Mouse (Mus musculus) MEL (cell line): ENCODE results near the gene Zc3h13. TPM values are rescaled to one million over a fixed set of nuclear protein-coding genes. Genes with fewer than 3 reads are reported as not detected.
A peak's percentile ranks its signal among the peaks of the same experiment; 100 is the strongest.

Experiments used
- DNase-seq: peaks from one replicate; pipeline ENCODE4 v3.0.0; 2011; ENCODE audit warnings: low read depth, low spot score
- H3K27ac ChIP-seq: 2 replicates; pipeline ENCODE4 v1.5.1; 2012; ENCODE audit warnings: low read depth, mild to moderate bottlenecking, control low read depth, low read length, moderate library complexity; ENCODE audit not compliant: control insufficient read depth
- H3K27me3 ChIP-seq, 2 experiments: fragments of 150-350 bp in 1 of 2; sonication (generic) in 1 of 2; 2 replicates each; pipeline ENCODE4 v1.6.1; 2012; ENCODE audit warnings: low read length in 2 of 2, mild to moderate bottlenecking in 2 of 2, improper control_type of control experiment in 1 of 2, moderate library complexity in 1 of 2; ENCODE audit not compliant: insufficient read depth in 2 of 2, control insufficient read depth in 1 of 2
- H3K36me3 ChIP-seq, 2 experiments: 2 replicates each; pipeline ENCODE4 v1.6.1; 2012 to 2014; ENCODE audit warnings: low read length in 2 of 2, improper control_type of control experiment in 1 of 2, inconsistent platforms in 1 of 2, mild to moderate bottlenecking in 1 of 2; ENCODE audit not compliant: insufficient read depth in 2 of 2, control insufficient read depth in 1 of 2
- H3K4me1 ChIP-seq, 2 experiments: fragments of 150-350 bp in 1 of 2; sonication (generic) in 1 of 2; 2 replicates each; pipeline ENCODE4 v1.6.1; 2012; ENCODE audit warnings: low read length in 2 of 2, improper control_type of control experiment in 1 of 2, mild to moderate bottlenecking in 1 of 2; ENCODE audit not compliant: insufficient read depth in 2 of 2, control insufficient read depth in 1 of 2
- H3K4me3 ChIP-seq, 2 experiments: fragments of 150-350 bp in 1 of 2; sonication (generic) in 1 of 2; 2 replicates each; pipeline ENCODE4 v1.5.1; 2012; ENCODE audit warnings: low read depth in 2 of 2, low read length in 2 of 2, mild to moderate bottlenecking in 2 of 2, moderate library complexity in 2 of 2, control low read depth in 1 of 2, improper control_type of control experiment in 1 of 2; ENCODE audit not compliant: control insufficient read depth in 1 of 2, insufficient read depth in 1 of 2
- H3K79me2 ChIP-seq: 2 replicates; pipeline ENCODE4 v1.6.1; 2012; ENCODE audit warnings: mild to moderate bottlenecking, low read length, moderate library complexity; ENCODE audit not compliant: control insufficient read depth, poor library complexity, insufficient read depth
- H3K9ac ChIP-seq: 2 replicates; pipeline ENCODE4 v1.6.1; 2012; ENCODE audit warnings: low read depth, mild to moderate bottlenecking, control low read depth, low read length, moderate library complexity; ENCODE audit not compliant: control insufficient read depth, poor library complexity, severe bottlenecking
- H3K9me3 ChIP-seq: fragments of 150-350 bp; sonication (generic); replicated peaks from 2 replicates; pipeline ENCODE4 v1.6.1; 2012; ENCODE audit warnings: mild to moderate bottlenecking, low read length, improper control_type of control experiment, moderate library complexity; ENCODE audit not compliant: insufficient read depth
- CHD1 ChIP-seq: IDR thresholded peaks from 2 replicates; pipeline ENCODE4 v1.6.1; 2012; ENCODE audit warnings: low read depth, mild to moderate bottlenecking, inconsistent platforms, low read length, improper control_type of control experiment
- CHD2 ChIP-seq: IDR thresholded peaks from 2 replicates; pipeline ENCODE4 v1.6.1; 2011; ENCODE audit warnings: low read length, improper control_type of control experiment
- CTCF ChIP-seq, 3 experiments: IDR thresholded peaks in 2 of 3; conservative IDR thresholded peaks in 1 of 3; 2 replicates each; pipeline ENCODE4 v1.5.1; 2011 to 2012; ENCODE audit warnings: low read length in 3 of 3, low read depth in 2 of 3, mild to moderate bottlenecking in 2 of 3, improper control_type of control experiment in 1 of 3, inconsistent platforms in 1 of 3, mixed read lengths in 1 of 3, moderate library complexity in 1 of 3; ENCODE audit not compliant: control insufficient read depth in 1 of 3, insufficient read depth in 1 of 3, poor library complexity in 1 of 3, severe bottlenecking in 1 of 3
- ELF1 ChIP-seq: IDR thresholded peaks from 2 replicates; pipeline ENCODE4 v1.6.1; 2014; ENCODE audit warnings: low read depth, mild to moderate bottlenecking, inconsistent platforms, low read length, improper control_type of control experiment, moderate library complexity
- EP300 ChIP-seq, 2 experiments: IDR thresholded peaks; 2 replicates each; pipeline ENCODE4 v1.6.1; 2011; ENCODE audit warnings: improper control_type of control experiment in 2 of 2, low read length in 2 of 2, low read depth in 1 of 2, mild to moderate bottlenecking in 1 of 2
- ETS1 ChIP-seq: IDR thresholded peaks from 2 replicates; pipeline ENCODE4 v1.6.1; 2012; ENCODE audit warnings: low read depth, mild to moderate bottlenecking, inconsistent platforms, low read length, improper control_type of control experiment, moderate library complexity
- HCFC1 ChIP-seq: IDR thresholded peaks from 2 replicates; pipeline ENCODE4 v1.6.1; 2012; ENCODE audit warnings: low read depth, mild to moderate bottlenecking, inconsistent platforms, low read length, improper control_type of control experiment, moderate library complexity
- JUND ChIP-seq: IDR thresholded peaks from 2 replicates; pipeline ENCODE4 v1.6.1; 2011; ENCODE audit warnings: low read depth, mild to moderate bottlenecking, improper control_type of control experiment, low read length
- MAX ChIP-seq: IDR thresholded peaks from 2 replicates; pipeline ENCODE4 v1.6.1; 2011; ENCODE audit warnings: low read length, improper control_type of control experiment
- MEF2A ChIP-seq: IDR thresholded peaks from 2 replicates; pipeline ENCODE4 v1.6.1; 2014; ENCODE audit warnings: low read depth, mild to moderate bottlenecking, inconsistent platforms, low read length, improper control_type of control experiment; ENCODE audit not compliant: poor library complexity, insufficient replicate concordance, severe bottlenecking; ENCODE audit errors: extremely low read depth
- NELFE ChIP-seq: IDR thresholded peaks from 2 replicates; pipeline ENCODE4 v1.6.1; 2011; ENCODE audit warnings: low read depth, low read length, improper control_type of control experiment
- NRF1 ChIP-seq: IDR thresholded peaks from 2 replicates; pipeline ENCODE4 v1.6.1; 2014; ENCODE audit warnings: low read depth, mild to moderate bottlenecking, inconsistent platforms, low read length, improper control_type of control experiment, moderate library complexity; ENCODE audit not compliant: poor library complexity, insufficient read depth, severe bottlenecking
- POLR2AphosphoS5 ChIP-seq: IDR thresholded peaks from 2 replicates; pipeline ENCODE4 v1.6.1; 2012; ENCODE audit warnings: low read depth, borderline replicate concordance, mild to moderate bottlenecking, inconsistent platforms, low read length, moderate library complexity, mixed read lengths
- RCOR1 ChIP-seq: IDR thresholded peaks from 2 replicates; pipeline ENCODE4 v1.6.1; 2012; ENCODE audit warnings: low read depth, mild to moderate bottlenecking, inconsistent platforms, low read length, improper control_type of control experiment
- TBP ChIP-seq: IDR thresholded peaks from 2 replicates; pipeline ENCODE4 v1.8.0; 2011; ENCODE audit warnings: low read depth, low read length, improper control_type of control experiment
- UBTF ChIP-seq: IDR thresholded peaks from 2 replicates; pipeline ENCODE4 v1.6.1; 2012; ENCODE audit warnings: low read depth, mild to moderate bottlenecking, inconsistent platforms, low read length, improper control_type of control experiment, moderate library complexity, borderline replicate concordance; ENCODE audit not compliant: insufficient read depth
- USF1 ChIP-seq: IDR thresholded peaks from 2 replicates; pipeline ENCODE4 v1.6.1; 2014; ENCODE audit warnings: low read depth, mild to moderate bottlenecking, inconsistent platforms, low read length, improper control_type of control experiment, moderate library complexity
- USF2 ChIP-seq, 2 experiments: IDR thresholded peaks; 2 replicates each; pipeline ENCODE4 v1.6.1; 2011 to 2012; ENCODE audit warnings: improper control_type of control experiment in 2 of 2, low read length in 2 of 2, borderline replicate concordance in 1 of 2, inconsistent platforms in 1 of 2, low read depth in 1 of 2, mild to moderate bottlenecking in 1 of 2; ENCODE audit not compliant: insufficient read depth in 1 of 2
- ZNF384 ChIP-seq: IDR thresholded peaks from 2 replicates; pipeline ENCODE4 v1.6.1; 2012; ENCODE audit warnings: low read depth, mild to moderate bottlenecking, inconsistent platforms, low read length, improper control_type of control experiment
- polyA plus RNA-seq, 2 experiments: library from polyadenylated mRNA; stranded (reverse) in 1 of 2; unstranded in 1 of 2; fragments of >175 nt in 1 of 2; fragments of >200 nt in 1 of 2; gene quantifications; 2 replicates each; pipeline versions ENCODE4 v1.2.1 to v1.2.4; 2012; ENCODE audit warnings: low replicate concordance in 2 of 2, low read depth in 1 of 2; ENCODE audit not compliant: insufficient read length in 2 of 2, insufficient read depth in 1 of 2, missing spikeins in 1 of 2
- total RNA-seq: library from RNA; depleted of rRNA; stranded (reverse); fragments of 300-350 nt; gene quantifications from 2 replicates; pipeline ENCODE4 v1.2.3, GENCODE M21; 2012

Zc3h13 gene
- total and polyA plus RNA-seq, 3 experiments = 17.5 to 145 (median 41.8) TPM

- Histone ChIP-seq H3K79me2 (peaks cover 28% of the 10 kb centered on the region), H3K27me3 (peaks cover 0 to 1% of the 10 kb centered on the region in 2 experiments; a peak in 2 of 4 replicates), H3K36me3 (peaks cover 0 to 11% of the 10 kb centered on the region in 2 experiments; a peak in 2 of 4 replicates), H3K9ac (peak overlapping the region; percentile 55), H3K4me1 (peaks cover 2% of the 10 kb centered on the region in 2 experiments; a peak in 3 of 4 replicates), H3K4me3 (peak overlapping the region; percentile 97 to 98), H3K9me3 (no peaks in the 10 kb centered on the region), H3K27ac (no peak overlapping the region)
- TF ChIP-seq USF1 (peak; percentile 55), CTCF (IDR thresholded peaks at IDR 0.05 in 2 of 3, conservative IDR thresholded peaks at IDR 0.05 in 1 of 3; ENCODE audit: control insufficient read depth in 1 of 3, insufficient read depth in 1 of 3, low read depth in 2 of 3, low read length in 3 of 3, poor library complexity in 1 of 3, severe bottlenecking in 1 of 3) (no peak)
- no peak for DNase-seq
These were observed 472 bp upstream of the Zc3h13 start for GRCm38 (mm10) chr14:75283609-75284192.

GRCm38 (mm10) chr14:75301081-75301480 is 16.9 kb downstream of the Zc3h13 start:
- Histone ChIP-seq H3K36me3 (peaks cover 2 to 4% of the 10 kb centered on the region in 2 experiments), H3K4me1 (peaks cover 0 to 3% of the 10 kb centered on the region in 2 experiments; a peak in 2 of 4 replicates), H3K9me3 (no peaks in the 10 kb centered on the region), H3K27me3 (no peaks in the 10 kb centered on the region), H3K4me3 (no peak overlapping the region), H3K9ac (no peak overlapping the region), H3K79me2 (no peaks in the 10 kb centered on the region; the same call in 1 of the 2 replicates), H3K27ac (no peak overlapping the region)
- no peak for TF ChIP-seq NELFE
- no peak for TF ChIP-seq USF2 (IDR thresholded peaks at IDR 0.05; ENCODE audit: borderline replicate concordance in 1 of 2, insufficient read depth in 1 of 2, low read depth in 1 of 2, low read length in 2 of 2)
- no peak for TF ChIP-seq MEF2A
- no peak for TF ChIP-seq POLR2AphosphoS5
- TF ChIP-seq UBTF = no peak
- TF ChIP-seq JUND = no peak
- TF ChIP-seq NRF1 = no peak
- no peak for TF ChIP-seq EP300 (IDR thresholded peaks at IDR 0.05; ENCODE audit: low read depth in 1 of 2, low read length in 2 of 2)
- no peak for TF ChIP-seq CHD1
- no peak for TF ChIP-seq ELF1
- no peak for TF ChIP-seq RCOR1
- TF ChIP-seq HCFC1 = no peak
- TF ChIP-seq ZNF384 = no peak
- no peak for TF ChIP-seq MAX
- TF ChIP-seq ETS1 = no peak
- TF ChIP-seq CHD2 = no peak
- TF ChIP-seq TBP = no peak
- peak; percentile 75 for DNase-seq
